Mouse (Mus musculus) layer of hippocampus, adult 18-20 months (tissue): Measurements from ENCODE around the gene Cfap52. TPM values are rescaled to one million over a fixed set of nuclear protein-coding genes. Genes with fewer than 3 reads are reported as not detected.

Source experiments
- DNase-seq, 2 experiments: peaks; one replicate each; pipeline ENCODE4 v3.0.0; 2022; ENCODE audit warnings: low spot score in 2 of 2
- long read RNA-seq: library from polyadenylated mRNA; stranded (forward); transcript quantifications from one replicate; pipeline ENCODE4 v2.0.0, GENCODE M21; 2021
- total RNA-seq, 2 experiments: library from RNA; stranded (reverse); gene quantifications; 2 replicates each; pipeline ENCODE4 v1.2.3; 2021

The Cfap52 gene
- 1 to 10 TPM in 1 of 2 experiments, under 1 TPM in 1; 0.63 to 1.1 TPM for total RNA-seq
- long read RNA-seq, partial matches to known transcripts = 0 of 2 reads
- long read RNA-seq, other reads (novel, unspliced or antisense) = 1 of 2 reads

DNA sequence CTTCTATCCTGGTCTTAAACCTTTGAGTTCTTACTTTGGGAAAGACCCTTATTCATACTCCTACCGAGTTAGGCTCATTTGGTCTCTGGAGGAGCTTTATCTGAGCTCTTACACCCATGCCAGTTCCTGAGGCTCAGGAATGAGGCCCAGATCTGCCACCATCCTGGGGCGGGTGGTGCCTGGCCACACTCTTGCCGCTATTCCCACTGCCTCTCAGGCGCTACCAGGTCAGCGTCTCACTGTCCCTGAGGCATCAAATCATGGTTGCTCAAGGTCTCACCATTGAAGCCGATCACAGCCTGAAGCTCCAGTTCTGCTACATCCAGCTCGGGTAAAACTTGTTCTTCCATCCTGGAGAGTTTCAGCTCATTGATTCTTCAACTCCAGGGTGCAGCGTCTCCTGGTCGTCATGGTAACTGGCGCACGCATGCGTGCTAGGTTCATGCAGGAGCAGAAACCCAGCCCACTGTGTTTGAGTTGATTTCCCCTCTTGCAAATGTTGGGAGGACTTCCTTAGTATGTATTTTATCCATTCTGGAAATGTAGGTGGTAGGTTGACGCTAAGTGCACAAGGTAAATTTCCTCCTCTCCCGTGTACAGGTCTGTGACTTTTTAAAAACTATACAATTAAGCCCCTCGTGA is at the start of gene Cfap52:
Gene Cfap52, minus strand, starts transcription at position 410 of the 642 bp plus-strand sequence.
- DNase-seq = peak; percentile 84 to 93

DNA sequence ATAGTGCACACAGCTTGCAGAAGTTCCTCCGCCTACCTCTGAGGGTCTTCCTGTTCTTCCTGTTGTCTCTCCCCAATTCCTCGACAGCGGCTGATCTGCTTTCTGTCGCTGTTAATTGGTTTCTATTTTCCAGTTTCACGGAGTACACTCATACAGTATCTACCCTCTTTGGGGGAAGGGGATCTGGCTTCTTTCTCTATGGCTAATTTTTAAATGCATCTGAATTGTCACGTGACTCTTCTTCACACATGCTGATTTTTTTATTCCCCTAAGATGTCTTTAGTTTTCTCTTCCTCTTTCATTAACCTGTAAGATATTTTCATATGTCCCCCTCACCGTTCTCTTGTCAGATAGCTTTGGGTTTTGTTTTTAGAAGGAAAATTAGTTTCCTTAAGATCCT is 46.8 kb upstream of the Cfap52 start:
- no peak for DNase-seq

DNA sequence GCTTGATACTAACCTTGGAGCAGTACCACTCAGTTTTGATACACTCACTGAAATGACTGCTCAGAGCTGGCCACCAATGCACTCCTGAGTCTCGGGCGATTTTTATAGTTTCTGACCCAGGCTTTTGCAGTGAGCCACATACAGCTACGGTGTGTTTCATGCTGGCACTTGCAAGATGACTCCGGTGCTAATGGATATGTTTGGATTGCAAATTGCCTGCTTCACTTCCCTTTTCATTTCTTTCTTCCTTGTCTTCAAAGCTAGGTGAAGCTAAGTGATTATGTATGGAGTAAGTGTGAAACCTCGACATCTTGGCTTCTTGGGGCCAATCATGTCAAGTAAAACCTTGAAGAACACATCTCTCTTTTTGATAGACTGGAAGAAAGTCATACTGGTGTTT is 43.9 kb upstream of the Cfap52 start:
- no peak for DNase-seq

DNA sequence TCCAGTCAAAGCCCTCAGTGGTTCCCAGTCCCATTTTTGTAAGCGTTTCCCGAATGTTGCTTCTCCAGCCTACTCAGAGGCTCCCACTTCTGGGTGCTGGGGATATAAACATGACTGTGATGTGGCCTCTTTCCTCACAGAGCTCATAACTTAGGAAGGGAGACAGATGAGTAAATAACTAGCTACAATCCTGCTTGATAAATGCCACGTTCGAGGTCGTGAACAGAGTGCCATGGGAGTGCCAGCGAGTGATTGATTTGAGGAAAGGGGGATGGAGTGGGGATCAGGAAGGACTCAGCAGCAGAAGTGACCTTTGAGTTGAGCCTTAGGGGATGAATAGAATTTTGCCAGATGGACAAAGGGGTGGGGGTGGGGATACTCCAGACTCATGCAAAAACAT is 42.2 kb upstream of the Cfap52 start:
- DNase-seq = no peak

DNA sequence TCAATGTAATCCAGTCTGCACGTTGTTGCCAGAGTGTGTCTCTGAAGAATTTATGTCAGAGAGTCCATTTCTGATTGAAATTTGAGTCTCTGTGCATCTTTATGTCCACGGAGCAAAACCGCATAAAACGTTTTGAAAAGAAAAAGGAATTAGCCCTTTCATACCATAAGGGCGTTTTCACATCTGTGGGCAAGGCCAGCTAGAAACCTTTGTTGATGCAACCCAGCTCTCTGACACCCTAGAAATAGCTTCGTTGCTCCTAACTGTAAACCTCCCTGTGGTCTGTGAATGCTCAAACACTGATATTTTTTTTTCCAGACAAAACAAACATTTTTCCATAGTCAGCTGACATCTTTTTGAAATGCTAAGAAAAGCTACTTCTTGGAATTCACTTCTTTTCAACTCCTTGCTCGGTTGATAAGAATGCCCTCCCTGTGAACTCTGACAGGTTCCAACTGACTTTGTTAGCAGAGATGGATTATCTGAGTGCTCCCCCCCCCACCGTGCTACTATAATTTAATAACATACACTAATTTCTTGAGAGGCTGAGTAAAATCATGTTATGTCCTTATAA is 40.9 kb upstream of the Cfap52 start:
- DNase-seq = no peak

DNA sequence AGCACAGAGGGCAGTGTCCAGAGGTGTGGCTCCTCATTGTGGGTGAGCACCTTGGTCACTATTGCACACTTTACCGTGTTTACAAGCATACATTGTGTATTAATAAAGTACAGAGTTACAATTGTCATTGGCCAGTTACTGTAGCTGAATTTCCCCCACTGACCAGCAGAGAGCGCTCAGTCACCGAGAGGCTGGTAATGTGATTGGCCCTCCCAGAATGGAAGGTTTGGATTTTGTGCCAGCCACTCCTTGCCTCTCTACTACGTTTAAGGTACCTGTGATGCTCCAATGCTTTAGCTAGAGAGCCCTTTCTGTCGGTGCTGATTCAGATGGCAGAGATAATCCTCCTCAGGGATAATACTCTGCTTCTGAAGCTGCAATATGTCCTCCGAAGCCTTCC is 38.7 kb upstream of the Cfap52 start:
- DNase-seq = peak; percentile 47 to 85

DNA sequence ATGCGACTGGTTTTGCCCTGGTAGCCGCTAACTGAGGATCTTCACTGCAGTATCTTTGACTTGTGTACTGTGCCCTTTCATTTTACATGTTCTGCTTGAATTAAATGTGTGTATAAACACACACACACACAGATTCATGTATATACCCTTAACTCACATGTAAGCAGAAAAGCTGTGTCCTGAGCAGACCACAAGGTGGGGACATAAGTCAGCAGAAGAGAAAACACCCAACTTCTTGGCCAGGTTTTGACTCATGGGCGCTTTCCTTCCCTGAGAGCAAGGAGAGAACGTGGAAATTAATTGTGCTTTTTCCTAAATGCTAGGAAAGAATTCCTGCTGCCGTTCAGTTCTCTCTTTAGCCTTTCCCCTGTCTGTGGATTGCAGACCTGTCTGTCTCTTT is 34.2 kb upstream of the Cfap52 start:
- DNase-seq = no peak

DNA sequence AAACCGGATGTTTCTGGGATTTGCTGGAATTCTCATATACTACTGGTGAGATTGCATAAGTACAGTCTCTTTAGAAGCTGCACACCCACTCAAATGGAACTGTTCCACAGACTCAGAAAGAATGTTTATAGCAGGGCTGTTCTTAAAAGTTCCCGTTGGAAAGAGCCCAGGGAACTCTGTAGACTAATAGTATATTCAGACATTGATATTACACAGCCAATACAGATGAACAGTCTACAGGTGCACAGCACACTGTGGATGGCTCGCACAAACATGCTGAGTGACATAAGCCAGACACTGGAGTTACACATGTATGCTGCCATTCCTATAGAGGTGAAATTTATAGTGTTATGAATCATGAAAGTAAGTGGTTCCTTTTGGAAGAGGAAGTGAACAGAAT is 33.5 kb upstream of the Cfap52 start:
- peak in 1 of 2 experiments; percentile 52 for DNase-seq

DNA sequence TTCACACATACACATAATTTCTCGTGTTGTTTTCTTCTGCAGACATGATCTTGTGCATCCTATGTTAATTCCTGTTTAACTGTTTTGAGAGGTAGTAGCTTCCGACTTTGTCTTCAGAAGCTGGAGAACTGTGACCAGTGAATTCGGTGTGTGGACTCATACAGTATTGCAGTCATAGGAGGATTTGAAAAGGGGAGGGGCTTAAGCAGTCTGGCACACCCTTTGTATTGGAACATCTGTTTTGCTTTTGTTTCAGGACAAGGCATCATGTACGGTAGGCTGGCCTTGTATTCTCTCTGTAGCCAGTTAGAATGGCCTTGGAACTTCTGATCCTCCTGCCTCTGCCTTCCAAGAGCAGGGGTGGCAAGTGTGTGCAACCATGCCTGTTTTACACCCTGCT is 30.5 kb upstream of the Cfap52 start:
- DNase-seq = no peak

DNA sequence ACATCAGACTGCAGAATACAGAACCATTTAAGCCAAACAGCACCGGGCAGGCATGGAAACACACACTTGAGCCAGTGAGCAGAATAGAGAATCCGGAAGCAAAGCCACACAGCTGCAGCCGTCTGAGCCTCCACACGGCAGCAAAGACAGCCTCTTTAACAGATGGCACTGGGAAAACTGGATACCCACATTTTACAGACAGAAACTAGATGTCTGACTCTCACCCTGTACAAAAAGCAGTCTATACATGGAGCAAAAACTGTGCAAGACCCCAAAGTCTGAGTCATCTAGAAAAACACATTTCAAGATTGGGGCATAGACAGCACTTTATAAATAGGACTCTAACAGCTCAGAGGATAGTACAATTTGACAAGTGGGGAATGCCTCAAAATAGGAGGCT is 25.8 kb upstream of the Cfap52 start:
- peak in 1 of 2 experiments; percentile 26 for DNase-seq

DNA sequence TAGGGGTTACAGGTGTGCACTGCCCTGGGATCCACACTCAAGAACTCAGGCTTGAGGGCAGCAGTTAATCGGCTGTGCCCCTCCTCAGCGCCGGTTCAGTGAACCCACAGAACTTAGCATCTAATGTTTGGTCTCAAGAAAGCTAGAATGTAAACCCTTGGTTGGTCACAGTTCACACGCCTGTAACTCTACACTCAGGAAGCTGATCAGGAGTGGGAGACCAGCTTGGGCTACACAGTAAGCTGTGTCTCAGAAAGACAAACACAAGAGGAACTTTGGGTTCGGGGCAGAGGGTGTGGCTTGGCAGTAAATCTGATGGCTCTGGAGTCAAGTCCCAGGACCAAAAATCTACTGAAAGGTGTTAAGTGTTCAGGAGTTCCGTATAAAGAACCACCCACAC is 18.1 kb upstream of the Cfap52 start:
- no peak for DNase-seq

DNA sequence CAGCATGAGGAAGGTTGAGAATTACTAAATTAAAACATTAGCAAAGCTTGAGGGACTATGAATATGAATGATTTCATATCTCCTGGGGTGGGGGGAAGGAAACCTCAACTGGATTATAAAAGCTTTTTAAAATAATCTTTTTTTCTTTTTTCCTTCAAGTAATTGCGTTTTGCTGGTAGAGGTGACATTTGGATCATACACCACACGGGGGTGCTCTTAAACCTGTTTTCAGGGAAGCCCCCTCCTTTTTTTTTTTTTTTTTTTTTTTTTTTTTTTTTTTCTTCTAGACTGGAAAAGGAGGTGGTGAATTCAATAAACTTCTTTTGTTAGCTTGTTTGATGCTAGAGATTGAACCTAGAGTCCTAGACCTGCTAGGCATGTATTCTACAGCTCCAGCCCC is 9.8 kb upstream of the Cfap52 start:
- peak in 1 of 2 experiments; percentile 33 for DNase-seq

DNA sequence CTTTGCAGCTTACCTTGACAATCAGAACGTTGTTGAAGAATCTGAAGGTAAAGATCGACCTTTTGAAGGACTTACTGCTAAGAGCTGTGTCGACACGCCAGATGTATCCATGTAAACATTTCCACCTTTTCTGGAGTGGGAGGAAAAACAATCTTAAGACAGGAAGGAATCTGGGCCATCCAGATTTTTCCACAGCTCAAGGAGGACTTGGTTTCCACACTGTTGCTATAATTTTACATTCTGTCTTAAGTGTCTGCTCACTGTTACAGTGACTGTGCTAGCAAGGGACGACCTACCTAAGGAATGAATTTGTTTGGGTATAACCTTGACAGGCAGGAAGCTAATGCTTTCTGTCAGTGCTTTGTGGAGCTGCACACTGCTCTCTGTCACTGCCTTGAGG is 7.8 kb upstream of the Cfap52 start:
- no peak for DNase-seq

DNA sequence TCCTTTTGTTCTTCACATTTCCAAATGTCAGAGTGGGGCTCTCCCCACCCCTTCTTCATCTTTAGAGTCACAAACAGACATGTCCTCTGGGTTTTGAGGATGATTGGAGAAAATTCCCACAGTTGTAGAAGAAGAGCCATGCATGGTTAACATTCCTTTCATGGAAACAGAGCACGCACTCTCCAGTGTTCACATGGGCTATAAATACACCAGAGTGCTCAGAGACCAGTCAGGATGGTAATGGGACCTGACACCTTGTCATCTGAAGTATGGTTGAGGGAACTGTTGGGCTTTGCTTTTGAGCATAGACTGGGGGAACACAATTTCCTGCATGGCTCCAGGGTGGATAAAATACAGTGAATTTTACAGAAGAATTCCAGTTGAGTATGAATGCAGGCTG is 7.2 kb upstream of the Cfap52 start:
- DNase-seq = no peak

DNA sequence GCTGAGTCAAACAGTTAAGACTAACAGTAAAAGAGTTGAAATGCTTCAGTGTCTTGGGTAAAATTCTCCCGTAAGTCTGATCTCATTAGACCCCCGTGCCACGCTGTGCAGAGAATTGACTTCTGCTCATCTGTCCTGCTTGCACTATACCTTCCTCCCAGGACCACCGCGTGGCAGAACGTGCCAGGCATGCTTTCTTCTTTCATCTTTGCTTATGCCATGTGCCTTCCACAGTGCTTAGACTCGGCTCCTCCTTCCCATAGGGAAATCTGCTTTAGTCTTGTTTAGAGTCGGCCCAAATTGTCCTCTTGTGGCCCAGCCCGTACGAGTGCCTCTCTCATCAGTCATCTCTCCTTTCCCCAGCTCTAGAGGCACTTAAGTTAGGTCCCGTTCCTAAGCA is 2.4 kb upstream of the Cfap52 start:
- no peak for DNase-seq

DNA sequence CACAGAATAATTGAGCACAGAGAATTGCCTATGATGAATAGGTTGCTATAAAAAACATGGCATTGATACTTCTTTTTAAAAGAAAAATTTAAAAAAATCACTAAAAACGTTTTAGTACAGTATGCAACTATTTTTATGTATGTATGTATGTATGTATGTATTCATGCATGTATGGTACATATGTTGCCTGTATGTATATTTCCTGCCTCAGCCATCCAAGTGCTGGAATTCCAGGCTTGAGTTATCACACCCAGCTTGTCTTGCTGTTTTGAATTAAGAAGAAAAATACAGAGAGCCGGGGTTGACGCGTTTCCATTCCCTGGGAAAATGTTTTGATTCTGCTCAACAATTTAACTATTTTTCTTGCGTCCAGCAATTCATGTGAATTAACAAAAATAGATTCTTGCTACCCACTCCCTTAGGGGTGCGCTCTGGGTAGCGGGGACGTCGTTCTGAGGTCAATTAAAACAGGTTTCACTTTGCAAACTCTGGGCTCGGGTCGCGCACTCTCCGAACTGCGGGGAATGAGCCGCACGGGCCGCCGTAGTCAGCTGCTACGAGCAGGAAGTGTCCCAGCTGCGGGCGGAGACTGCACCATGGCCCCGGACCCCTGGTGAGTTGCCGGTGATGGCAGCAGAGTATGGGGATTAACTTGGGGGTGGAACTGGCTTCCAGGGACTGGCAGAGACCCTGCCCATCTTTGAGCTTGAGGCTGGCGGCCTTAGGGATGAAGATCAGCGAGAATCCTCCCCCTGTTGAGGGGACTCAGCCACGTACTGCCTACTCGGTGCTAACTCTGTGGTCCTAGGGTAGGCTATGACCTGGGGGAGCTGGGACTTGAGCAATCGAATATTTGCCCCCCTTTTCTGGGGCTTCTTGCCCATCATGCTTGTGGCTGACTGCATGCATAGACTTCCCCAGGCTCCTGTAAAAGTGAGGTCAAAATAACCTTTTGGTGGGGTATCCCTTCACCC is 741 bp upstream of the Cfap52 start, which contains the start of gene Stx8:
Gene Stx8, plus strand, starts transcription at position 289 of the 974 bp plus-strand sequence.
- DNase-seq = peak; percentile 79 to 95

DNA sequence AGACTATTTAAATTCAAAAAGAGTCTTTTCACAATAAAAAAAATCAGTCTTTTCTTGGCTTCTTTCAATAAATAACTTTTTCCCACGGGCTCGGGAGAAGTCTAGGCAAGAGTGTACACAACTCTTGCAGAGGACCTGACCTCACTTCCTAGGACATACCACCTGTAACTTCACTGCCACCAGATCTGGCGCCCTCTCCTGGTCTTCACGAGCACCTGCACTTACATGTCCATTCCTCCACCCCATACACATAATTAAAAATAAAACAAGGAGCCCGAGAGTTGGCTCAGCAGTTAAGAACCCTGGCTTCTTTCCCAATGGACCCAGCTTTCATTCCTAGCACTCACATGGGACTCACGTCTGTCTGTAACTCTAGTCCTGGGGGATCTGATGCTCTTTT is 1.3 kb downstream of the Cfap52 start:
- DNase-seq = no peak

DNA sequence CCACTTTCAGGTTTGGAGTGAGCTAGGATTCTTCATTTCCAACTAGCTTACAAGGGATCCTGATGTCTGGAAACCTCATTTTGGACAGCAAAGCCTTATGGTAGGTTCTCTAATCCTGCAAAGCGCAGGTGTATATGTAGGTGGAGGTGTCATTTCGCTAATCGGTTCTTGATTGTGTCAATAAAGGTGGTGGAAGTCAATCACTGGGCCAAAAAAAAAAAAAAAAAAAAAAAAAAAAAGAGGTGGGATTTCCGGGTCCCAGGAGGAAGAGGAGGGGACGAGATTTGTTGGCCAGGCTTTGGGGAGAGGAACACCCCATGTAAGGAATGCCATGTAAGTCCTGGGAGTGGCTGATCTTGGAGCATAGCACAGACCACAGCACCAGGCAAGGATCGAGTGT is 11.0 kb downstream of the Cfap52 start:
- no peak for DNase-seq

DNA sequence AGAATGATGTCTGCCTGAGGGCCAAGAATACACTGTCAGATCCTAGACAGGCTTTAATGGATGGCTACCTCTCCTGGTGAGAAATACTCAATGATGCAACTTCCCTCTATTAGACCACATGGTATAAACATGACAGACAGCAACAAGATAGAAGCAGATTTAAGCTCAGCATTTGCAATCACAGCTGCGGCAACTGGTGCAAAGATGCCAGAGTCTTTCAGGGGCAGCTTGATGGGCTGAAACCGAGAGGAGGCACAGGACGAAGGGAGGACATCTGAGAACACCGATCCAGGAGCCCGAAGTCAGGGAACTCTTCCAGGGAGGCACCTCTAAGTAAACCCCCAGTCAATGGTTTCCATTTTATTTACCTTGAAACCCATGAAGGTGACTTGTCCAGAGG is 11.8 kb downstream of the Cfap52 start:
- DNase-seq = no peak

DNA sequence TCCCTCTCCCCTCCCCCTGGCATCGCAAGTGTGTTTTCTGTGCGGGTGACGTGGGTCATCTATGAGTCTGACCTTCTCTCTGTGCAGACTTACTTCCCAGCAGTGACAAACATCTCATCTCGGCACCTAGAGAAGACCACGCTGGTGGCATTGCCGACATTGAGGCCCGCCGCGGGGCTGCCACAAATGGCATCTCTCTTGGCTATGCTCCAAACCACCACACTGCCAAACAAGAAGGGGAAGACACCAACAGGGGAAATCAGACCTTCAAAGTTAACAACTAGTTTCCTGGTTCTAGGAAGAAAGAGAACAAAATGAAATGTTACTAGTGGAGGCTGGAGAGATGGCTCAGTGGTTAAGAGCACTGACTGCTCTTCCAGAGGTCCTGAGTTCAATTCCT is 16.0 kb downstream of the Cfap52 start:
- no peak for DNase-seq

DNA sequence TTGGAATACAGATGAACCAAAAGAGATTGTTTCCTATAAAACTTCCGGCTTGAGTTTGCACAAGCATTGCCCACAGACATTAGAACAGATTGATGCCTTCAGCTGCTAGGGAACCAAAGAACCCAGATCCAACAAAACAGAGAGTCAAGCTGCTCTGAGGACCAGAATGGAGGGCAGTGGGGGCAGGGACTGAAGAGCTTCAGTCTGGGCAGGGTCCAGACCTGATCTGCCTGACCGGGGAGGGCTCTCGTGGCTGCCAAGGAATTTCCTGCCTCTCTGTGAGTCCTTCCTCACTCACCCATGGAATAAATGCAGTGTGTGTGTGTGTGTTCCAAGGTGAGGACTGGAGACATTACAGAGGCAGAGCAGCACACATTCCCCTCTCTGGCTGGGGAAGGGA is 17.2 kb downstream of the Cfap52 start:
- DNase-seq = peak; percentile 32 to 56

DNA sequence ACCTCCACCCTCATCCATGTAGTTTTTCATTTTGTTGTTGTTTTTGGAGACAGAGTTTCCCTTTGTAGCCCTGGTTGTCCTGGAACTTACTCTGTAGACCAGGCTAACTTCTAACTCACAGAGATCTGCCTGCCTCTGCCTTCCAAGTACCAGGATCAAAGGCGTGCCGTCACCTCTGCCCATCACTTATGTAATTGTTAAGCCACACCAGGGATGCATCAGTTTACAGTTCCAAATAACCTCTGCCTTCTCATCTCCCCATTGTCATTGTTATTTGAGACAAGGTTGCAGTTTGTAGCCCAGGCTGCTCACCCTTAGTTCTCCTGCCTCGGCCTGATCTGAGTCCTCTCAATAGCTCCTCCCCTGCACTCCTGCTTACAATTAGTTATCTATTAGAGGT is 33.3 kb downstream of the Cfap52 start:
- no peak for DNase-seq
